In the genomic region with DNA sequence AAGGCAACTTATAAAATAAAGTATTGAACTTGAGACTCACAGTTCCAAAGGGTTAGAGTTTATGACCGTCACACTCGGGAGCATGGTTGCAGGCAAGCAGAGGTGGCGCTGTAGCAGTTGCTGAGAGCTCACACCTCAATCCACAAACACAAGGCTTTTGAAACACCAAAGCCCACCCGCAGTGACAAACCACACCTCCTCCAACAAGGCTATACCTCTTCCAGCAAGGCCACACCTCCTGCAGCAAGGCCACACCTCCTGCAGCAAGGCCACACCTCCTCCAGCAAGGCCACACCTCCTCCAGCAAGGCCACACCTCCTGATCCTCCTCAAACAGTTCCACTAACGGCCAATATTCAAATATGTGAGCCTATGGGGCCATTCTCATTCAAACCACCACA, we compare ENCODE assay signal across 29 mouse cellular contexts. TPM values are rescaled to one million over a fixed set of nuclear protein-coding genes. Genes with fewer than 3 reads are reported as not detected.
"Had no signal": no experiment of that assay in that cellular context is flagged by ENCODE, and none has a peak within 500 bp of the region (broad histone marks: within the 10 kb centered on the region; RNA-seq: fewer than 3 reads in every experiment).

No protein-coding gene starts in this region.

- H3K27ac ChIP-seq: gastrocnemius, adult 2 months; heart, embryonic 10.5 days; hindbrain, embryonic 10.5 days; hindbrain, embryonic 12.5 days; hindbrain, embryonic 14.5 days; intestine, embryonic 15.5 days; kidney, postnatal 0 days; left cerebral cortex, adult 2 months; limb, embryonic 10.5 days; limb, embryonic 12.5 days; liver, embryonic 13.5 days; liver, embryonic 15.5 days had no signal

- H3K27me3 ChIP-seq: intestine, embryonic 15.5 days had no signal

- DNase-seq: gastrocnemius, adult 2 months; gastrocnemius, postnatal 10 days; gastrocnemius, postnatal 25 days; heart, adult 18-20 months; heart, postnatal 10 days; heart, postnatal 4 days; kidney, adult 18-20 months; kidney, adult 8-10 months; kidney, postnatal 14 days; kidney, postnatal 36 days; liver; liver, embryonic 13.5 days had no signal

- H3K4me1 ChIP-seq: intestine, embryonic 15.5 days; liver, embryonic 13.5 days; liver, embryonic 15.5 days had no signal

- H3K9me3 ChIP-seq: intestine, embryonic 15.5 days; limb, embryonic 10.5 days; liver, embryonic 13.5 days; liver, embryonic 15.5 days had no signal

- ATAC-seq: hindbrain, embryonic 16.5 days; inflammation-experienced regulatory T-cells, adult 6 months; intestine, embryonic 15.5 days; intestine, postnatal 0 days had no signal

- H3K4me3 ChIP-seq: gastrocnemius, adult 2 months; heart, embryonic 10.5 days; heart, embryonic 12.5 days; hindbrain, embryonic 10.5 days; hindbrain, embryonic 12.5 days; intestine, embryonic 15.5 days; left cerebral cortex, adult 2 months; limb, embryonic 10.5 days; limb, embryonic 12.5 days; liver, embryonic 13.5 days; liver, embryonic 15.5 days had no signal

- H3K36me3 ChIP-seq: heart, embryonic 10.5 days; heart, embryonic 12.5 days; hindbrain, embryonic 10.5 days; hindbrain, embryonic 12.5 days; intestine, embryonic 15.5 days; limb, embryonic 10.5 days; limb, embryonic 12.5 days; liver, embryonic 13.5 days; liver, embryonic 15.5 days had no signal

RNA-seq across cellular contexts. Expression of gene Htr6, which starts 30.8 kb away (rescaled TPM):
- polyA plus RNA-seq: heart, embryonic 10.5 days; heart, embryonic 12.5 days; heart, embryonic 14.5 days; heart, embryonic 16.5 days; hindbrain, embryonic 12.5 days; inflammation-experienced regulatory T-cells, adult 6 months; intestine, postnatal 0 days; limb, embryonic 10.5 days; liver, embryonic 11.5 days; liver, embryonic 13.5 days; liver, embryonic 15.5 days had no signal
